Mouse (Mus musculus) embryonic stem cell, embryonic (primary cell): ENCODE data around the gene Olfr1014.

Source experiments
- CTCF ChIA-PET, 4 experiments: fragments of 300-600 bp in 2 of 4; fragments of 350-600 bp in 2 of 4; sonication (Branson Sonifier 250); formaldehyde crosslinking; loops; one replicate each; lab custom pipeline; 2022; ENCODE audit warnings: inconsistent platforms in 2 of 4; lab: Charles Lee
- POLR2A ChIA-PET, 4 experiments: fragments of 300-600 bp in 2 of 4; fragments of 350-600 bp in 2 of 4; sonication (Branson Sonifier 250); formaldehyde crosslinking; loops; one replicate each; lab custom pipeline; 2022; ENCODE audit warnings: antibody characterized with exemption in 4 of 4, inconsistent platforms in 1 of 4; lab: Charles Lee

The Olfr1014 gene

GRCm38 (mm10) chr2:85772413-85772812 lies at the start of gene Olfr1014:
Olfr1014 (plus strand) TSS chr2:85772713.
- ChIA-PET POLR2A (no interaction called here), CTCF (no interaction called here)

- POLR2A ChIA-PET = no interaction called here
- CTCF ChIA-PET = no interaction called here
Measured at GRCm38 (mm10) chr2:85725793-85726192, 46.7 kb upstream of the Olfr1014 start.

DNA sequence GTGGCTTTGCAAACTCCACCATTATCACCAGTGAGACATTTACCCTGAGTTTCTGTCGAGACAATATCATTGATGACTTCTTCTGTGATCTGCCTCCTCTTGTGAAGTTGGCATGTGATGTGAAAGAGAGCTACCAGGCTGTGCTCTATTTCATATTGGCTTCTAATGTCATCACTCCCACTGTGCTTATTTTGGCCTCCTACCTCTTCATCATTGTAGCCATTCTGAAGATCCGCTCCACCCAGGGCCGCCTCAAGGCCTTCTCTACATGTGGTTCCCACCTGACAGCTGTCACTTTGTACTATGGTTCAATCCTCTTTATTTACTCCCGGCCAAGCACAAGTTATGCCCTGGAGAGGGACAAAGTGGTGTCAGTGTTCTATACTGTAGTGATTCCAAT lies 18.7 kb upstream of the Olfr1014 start:
- POLR2A ChIA-PET = no interaction called here

GRCm38 (mm10) chr2:85762666-85763065 lies 9.8 kb upstream of the Olfr1014 start, which contains the start of gene Olfr1012:
Olfr1012 (minus strand) TSS chr2:85762766.
- POLR2A ChIA-PET = no interaction called here
- CTCF ChIA-PET = no interaction called here

More for the DNA sequence above, 18.7 kb upstream of the Olfr1014 start:
- CTCF ChIA-PET = no interaction called here

DNA sequence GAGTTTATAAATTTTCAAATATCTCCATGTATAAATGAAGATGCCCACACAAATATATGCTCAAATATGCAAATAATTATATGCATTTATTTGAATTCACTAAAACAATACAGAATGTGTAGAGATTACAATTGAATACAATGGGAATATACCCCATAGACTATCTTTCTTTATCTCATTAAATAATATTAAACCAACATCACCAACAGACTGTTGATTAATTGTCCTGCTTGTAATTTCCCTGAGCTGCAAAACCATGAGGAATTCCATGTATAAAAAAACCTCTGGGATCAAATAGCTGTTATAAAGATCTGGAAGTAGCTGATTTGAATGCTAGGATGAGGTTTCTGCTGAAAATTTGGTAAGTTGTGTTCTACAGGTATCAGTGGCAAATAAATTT lies 5.7 kb upstream of the Olfr1014 start, which contains the start of gene Olfr1013:
Gene Olfr1013, plus strand, starts transcription at position 301 of the 400 bp plus-strand sequence.
- CTCF ChIA-PET = no interaction called here
- POLR2A ChIA-PET = no interaction called here

DNA sequence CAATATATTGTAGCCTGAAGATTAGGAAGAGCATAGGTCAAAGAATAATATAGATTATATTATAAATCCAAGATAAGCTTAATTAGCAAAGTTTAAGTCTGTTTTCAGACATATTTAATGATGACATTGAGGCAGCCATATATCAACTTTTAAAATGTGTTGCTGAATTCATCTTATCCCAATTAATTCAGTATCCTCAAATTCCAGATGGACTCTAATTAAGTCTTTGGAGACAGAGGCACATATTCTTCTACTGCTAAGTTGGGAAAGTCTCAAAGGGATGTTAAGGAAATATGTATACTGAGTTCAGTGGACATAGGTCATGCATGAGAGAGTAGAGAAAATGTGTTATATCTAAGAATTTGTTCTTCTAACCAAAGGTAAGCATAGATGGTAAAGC lies 9.2 kb downstream of the Olfr1014 start, which contains the start of gene Olfr1015:
Gene Olfr1015, plus strand, starts transcription at position 301 of the 400 bp plus-strand sequence.
- CTCF ChIA-PET = no interaction called here
- POLR2A ChIA-PET = no interaction called here

DNA sequence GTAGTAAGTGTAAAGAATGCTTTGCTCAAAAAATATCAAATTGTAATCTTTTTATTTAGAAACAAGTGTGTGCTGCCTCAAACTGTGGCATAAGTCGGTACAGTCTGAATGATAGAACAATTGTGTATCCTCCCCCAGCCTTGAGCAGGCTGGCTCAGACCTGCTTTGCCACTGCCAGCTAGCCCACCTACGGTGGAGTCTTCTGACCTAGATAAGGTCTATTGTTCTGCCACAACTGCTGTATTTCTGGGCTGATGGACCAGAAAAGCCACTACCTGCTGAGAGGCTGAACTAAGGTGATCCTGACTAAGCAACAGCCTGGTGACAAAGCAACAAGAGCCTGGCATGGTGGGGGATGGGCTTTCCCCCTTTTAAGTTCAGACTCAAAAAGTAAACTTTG lies 19.8 kb downstream of the Olfr1014 start:
- ChIA-PET POLR2A (interaction anchor here in 1 of 4 experiments (0.7 kb wide), 1 partner anchor 1109 kb away, joined by 3 read pairs; no protein-coding TSS in a partner anchor), CTCF (no interaction called here)

DNA sequence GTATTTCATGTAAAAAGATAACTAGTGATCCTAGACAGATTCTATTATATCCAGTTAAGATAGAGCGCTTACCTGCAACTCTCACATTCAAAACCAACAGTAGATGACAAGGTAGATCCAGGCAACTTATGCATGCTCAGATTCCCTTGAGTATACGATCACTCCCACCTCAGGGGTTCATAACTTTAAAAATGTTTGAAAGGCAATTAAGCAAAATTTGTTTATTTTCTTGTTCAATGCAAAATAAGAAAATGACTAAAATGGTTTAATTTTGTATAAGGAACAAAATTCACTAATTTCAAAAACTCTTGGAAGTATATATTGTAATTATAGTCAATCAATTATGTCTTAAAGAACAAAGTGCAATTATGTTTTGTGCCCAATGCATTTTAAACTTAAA lies 29.9 kb downstream of the Olfr1014 start, which contains the start of gene Olfr1016:
Gene Olfr1016, minus strand, starts transcription at position 101 of the 400 bp plus-strand sequence.
- CTCF ChIA-PET = no interaction called here
- POLR2A ChIA-PET = no interaction called here

GRCm38 (mm10) chr2:85804501-85804900 lies 32.0 kb downstream of the Olfr1014 start:
- POLR2A ChIA-PET = no interaction called here
- CTCF ChIA-PET = no interaction called here

- POLR2A ChIA-PET = no interaction called here
- CTCF ChIA-PET = no interaction called here
Measured at GRCm38 (mm10) chr2:85818179-85818578, 45.7 kb downstream of the Olfr1014 start, which contains the start of gene Olfr1018. Olfr1018 (plus strand) TSS chr2:85818479.
